Mouse (Mus musculus) small intestine, adult 2 months (tissue): Measurements from ENCODE around the gene Btrc.

Experiments
- CTCF ChIP-seq: fragments of 200-500 bp; IDR thresholded peaks from 2 replicates; pipeline ENCODE4 v1.5.1; 2012; ENCODE audit warnings: low read depth, mild to moderate bottlenecking, control low read depth, inconsistent platforms, low read length, moderate library complexity, mixed read lengths; ENCODE audit not compliant: insufficient replicate concordance, insufficient read length; ENCODE audit errors: extremely low read depth
- POLR2A ChIP-seq: fragments of 200-500 bp; IDR thresholded peaks from 2 replicates; pipeline ENCODE4 v1.6.1; 2012; ENCODE audit warnings: low read depth, mild to moderate bottlenecking, control low read depth, inconsistent platforms, low read length, moderate library complexity

GRCm38 (mm10) chr19:45348188-45348587, 15.3 kb upstream of the Btrc start:
- TF ChIP-seq POLR2A (no peak), CTCF (no peak)
